Comparison of ENCODE assay signal across 29 mouse cellular contexts in genomic region chr12:84013701-84014100, GRCm38 (mm10). TPM values are rescaled to one million over a fixed set of nuclear protein-coding genes. Genes with fewer than 3 reads are reported as not detected.
DNase-seq lines count a peak whose midpoint lies in the region; ATAC-seq and TF ChIP-seq lines count a peak whose summit lies in the region.
"Had no signal": no experiment of that assay in that cellular context is flagged by ENCODE, and none has a peak within 500 bp of the region (broad histone marks: within the 10 kb centered on the region; RNA-seq: fewer than 3 reads in every experiment).

No protein-coding gene starts in this region.

- no peaks in the 10 kb centered on the region for H3K36me3 ChIP-seq in midbrain, postnatal 0 days (ENCODE audit: insufficient read depth, low read length)
- no peaks in the 10 kb centered on the region for H3K36me3 ChIP-seq in midbrain, embryonic 11.5 days (ENCODE audit: control insufficient read depth, insufficient read depth, low read length)
- H3K36me3 ChIP-seq: G1E; hindbrain, embryonic 13.5 days had no signal

- no peaks in the 10 kb centered on the region for H3K9me3 ChIP-seq in midbrain, postnatal 0 days (ENCODE audit: low read length)
- H3K9me3 ChIP-seq in midbrain, embryonic 11.5 days (ENCODE audit: control insufficient read depth, low read length), result no peaks in the 10 kb centered on the region
- H3K9me3 ChIP-seq: embryonic facial prominence, embryonic 13.5 days; forebrain, embryonic 12.5 days; heart, embryonic 10.5 days; hindbrain, embryonic 13.5 days had no signal

- no peak for TF ChIP-seq CTCF in layer of hippocampus, adult 2 months (conservative IDR thresholded peaks at IDR 0.05)
- no peak for TF ChIP-seq CTCF in midbrain, postnatal 0 days (IDR thresholded peaks at IDR 0.05)

- H3K4me3 ChIP-seq in layer of hippocampus, adult 2 months, result no peak overlapping the region
- no peak overlapping the region for H3K4me3 ChIP-seq in midbrain, postnatal 0 days (ENCODE audit: low read depth, low read length)
- no peak overlapping the region for H3K4me3 ChIP-seq in midbrain, embryonic 11.5 days (ENCODE audit: low read depth, low read length)
- H3K4me3 ChIP-seq: embryonic facial prominence, embryonic 13.5 days; forebrain, embryonic 12.5 days; heart, embryonic 10.5 days; hindbrain, embryonic 13.5 days had no signal

- WGBS in midbrain, postnatal 0 days, result 93% methylated on average over 7 of the region's 7 CpGs
- 98% methylated on average over 7 of the region's 7 CpGs for WGBS in midbrain, embryonic 11.5 days

- peaks cover 9% of the 10 kb centered on the region; the same call in 1 of the 2 replicates for H3K4me1 ChIP-seq in midbrain, postnatal 0 days (ENCODE audit: insufficient read depth, low read length)
- H3K4me1 ChIP-seq in midbrain, embryonic 11.5 days (ENCODE audit: control insufficient read depth, insufficient read depth, low read length), result peaks cover 20% of the 10 kb centered on the region

- H3K4me2 ChIP-seq in midbrain, postnatal 0 days (ENCODE audit: low read depth, low read length, poor library complexity, severe bottlenecking), result 0 out of 2 replicates have a peak overlapping the region, but pooled peaks have one; percentile 15
- H3K4me2 ChIP-seq in midbrain, embryonic 11.5 days, result no peak overlapping the region
- H3K4me2 ChIP-seq: embryonic facial prominence, embryonic 13.5 days; forebrain, embryonic 12.5 days had no signal

- H3K27ac ChIP-seq in layer of hippocampus, adult 2 months, result peak overlapping the region; percentile 53; the same call in 1 of the 2 replicates
- no peak overlapping the region for H3K27ac ChIP-seq in midbrain, postnatal 0 days (ENCODE audit: low read depth, low read length)
- H3K27ac ChIP-seq in midbrain, embryonic 11.5 days (ENCODE audit: low read depth, low read length), result no peak overlapping the region
- H3K27ac ChIP-seq: embryonic facial prominence, embryonic 13.5 days; forebrain, embryonic 12.5 days; heart, embryonic 10.5 days; hindbrain, embryonic 13.5 days had no signal

- no peak for DNase-seq in frontal cortex, postnatal 10 days (ENCODE audit: low spot score in 2 of 2)
- DNase-seq in layer of hippocampus, adult 2 months (ENCODE audit: low spot score in 2 of 2), result no peak
- DNase-seq in layer of hippocampus, postnatal 14 days (ENCODE audit: low spot score in 2 of 2), result no peak
- no peak for DNase-seq in midbrain, postnatal 0 days (ENCODE audit: low spot score)
- DNase-seq in midbrain, embryonic 11.5 days (ENCODE audit: low spot score, missing footprints), result no peak
- DNase-seq in right cerebral cortex, postnatal 25 days, result peak; percentile 13
- no peak for DNase-seq in right cerebral cortex, postnatal 14 days
- DNase-seq: adrenal gland, adult 8-10 months; adrenal gland, postnatal 36 days; B cell, adult 2 months; cerebellum, adult 11-12 months; cerebellum, adult 9-10 months; cerebellum, postnatal 25 days; gastrocnemius, postnatal 10 days; heart, adult 18-20 months; heart, postnatal 10 days; heart, postnatal 4 days had no signal

- no peak overlapping the region for H3K9ac ChIP-seq in midbrain, postnatal 0 days (replicated peaks; ENCODE audit: low read length, poor library complexity, severe bottlenecking)
- no peak overlapping the region for H3K9ac ChIP-seq in midbrain, embryonic 11.5 days (ENCODE audit: low read length)
- H3K9ac ChIP-seq: embryonic facial prominence, embryonic 13.5 days; forebrain, embryonic 12.5 days; hindbrain, embryonic 13.5 days had no signal

- no peaks in the 10 kb centered on the region for H3K27me3 ChIP-seq in midbrain, postnatal 0 days (ENCODE audit: insufficient read depth, low read length)
- H3K27me3 ChIP-seq in midbrain, embryonic 11.5 days (ENCODE audit: control insufficient read depth, insufficient read depth, low read length), result no peaks in the 10 kb centered on the region
- H3K27me3 ChIP-seq: embryonic facial prominence, embryonic 13.5 days; forebrain, embryonic 12.5 days; hindbrain, embryonic 13.5 days had no signal

- peak; percentile 57 for ATAC-seq in frontal cortex, adult (ENCODE audit: low TSS enrichment)
- ATAC-seq in midbrain, postnatal 0 days (ENCODE audit: low FRiP score), result no peak
- no peak for ATAC-seq in midbrain, embryonic 11.5 days (ENCODE audit: low FRiP score)
- ATAC-seq: CD4-positive, CD25-positive, alpha-beta regulatory T cell, adult 4 months; forebrain, embryonic 16.5 days had no signal

RNA-seq across cellular contexts. Expression of gene Acot1, which starts 4.4 kb away (rescaled TPM):
- 10 to 100 TPM; 27.0 to 28.3 TPM for total RNA-seq in layer of hippocampus, adult 2 months (2021)
- 10 to 100 TPM; 20.7 to 23.9 TPM for total RNA-seq in layer of hippocampus, postnatal 14 days (2021)
- 117 and 120 TPM in 2 replicates for total RNA-seq in midbrain, postnatal 0 days (2014; rRNA removed)
- polyA plus RNA-seq in midbrain, postnatal 0 days (2015; fragmentation: Nextera tagmentation; extraction: Ambion mirVana), result 114 and 120 TPM in 2 replicates
- polyA plus RNA-seq in midbrain, embryonic 11.5 days (2014; fragmentation: Nextera tagmentation; extraction: Ambion mirVana), result 47.5 and 48.5 TPM in 2 replicates
- polyA plus RNA-seq: CD4-positive, CD25-positive, alpha-beta regulatory T cell, adult 4 months; G1E had no signal

RNA-seq across cellular contexts. Expression of gene Acot4, which starts 24.5 kb away (rescaled TPM):
- 1 to 10 TPM; 3.2 to 3.4 TPM for total RNA-seq in layer of hippocampus, adult 2 months (2021)
- 1 to 10 TPM; 2.2 to 4.4 TPM for total RNA-seq in layer of hippocampus, postnatal 14 days (2021)
- total RNA-seq in midbrain, postnatal 0 days (2014; rRNA removed), result 0.33 and 1.7 TPM in 2 replicates
- 0.84 and 1.3 TPM in 2 replicates for polyA plus RNA-seq in midbrain, postnatal 0 days (2015; fragmentation: Nextera tagmentation; extraction: Ambion mirVana)
- polyA plus RNA-seq in midbrain, embryonic 11.5 days (2014; fragmentation: Nextera tagmentation; extraction: Ambion mirVana), result 0.10 and 0.22 TPM in 2 replicates
- polyA plus RNA-seq: G1E had no signal

RNA-seq across cellular contexts. Expression of gene Gm49366, which starts 25.0 kb away (rescaled TPM):
- total RNA-seq in layer of hippocampus, adult 2 months (2021), result 1 to 10 TPM in 1 of 2 experiments, not detected in 1; 2.9 TPM
- not detected for total RNA-seq in layer of hippocampus, postnatal 14 days (2021)
- total RNA-seq in midbrain, postnatal 0 days (2014; rRNA removed), result not detected in 2 replicates
- polyA plus RNA-seq in midbrain, postnatal 0 days (2015; fragmentation: Nextera tagmentation; extraction: Ambion mirVana), result not detected in 2 replicates
- polyA plus RNA-seq in midbrain, embryonic 11.5 days (2014; fragmentation: Nextera tagmentation; extraction: Ambion mirVana), result not detected in 2 replicates
- total RNA-seq: adrenal gland, postnatal 36 days; G1E; gastrocnemius, postnatal 10 days; gastrocnemius, postnatal 4 days; heart, postnatal 10 days; heart, postnatal 4 days had no signal
- polyA plus RNA-seq: CD4-positive, CD25-positive, alpha-beta regulatory T cell, adult 4 months; cortical plate, adult 2 months; embryonic facial prominence, embryonic 13.5 days; forebrain, embryonic 12.5 days; forebrain, embryonic 16.5 days; G1E; heart, embryonic 10.5 days; heart, embryonic 14.5 days; hindbrain, embryonic 13.5 days had no signal

RNA-seq across cellular contexts. Expression of gene Acot2, which starts 26.0 kb away (rescaled TPM):
- 10 to 100 TPM; 16.2 to 18.1 TPM for total RNA-seq in layer of hippocampus, adult 2 months (2021)
- 10 to 100 TPM; 15.0 to 15.3 TPM for total RNA-seq in layer of hippocampus, postnatal 14 days (2021)
- 16.7 and 20.7 TPM in 2 replicates for total RNA-seq in midbrain, postnatal 0 days (2014; rRNA removed)
- 22.1 and 26.0 TPM in 2 replicates for polyA plus RNA-seq in midbrain, postnatal 0 days (2015; fragmentation: Nextera tagmentation; extraction: Ambion mirVana)
- 11.6 and 13.2 TPM in 2 replicates for polyA plus RNA-seq in midbrain, embryonic 11.5 days (2014; fragmentation: Nextera tagmentation; extraction: Ambion mirVana)

RNA-seq across cellular contexts. Expression of gene Heatr4, which starts 29.0 kb away (rescaled TPM):
- total RNA-seq in layer of hippocampus, adult 2 months (2021), result not detected
- total RNA-seq in layer of hippocampus, postnatal 14 days (2021), result under 1 TPM in 1 of 2 experiments, not detected in 1; 0.12 TPM
- total RNA-seq in midbrain, postnatal 0 days (2014; rRNA removed), result 0.05 TPM in 1 of 2 replicates, not detected in the other
- 0.10 TPM in 1 of 2 replicates, not detected in the other for polyA plus RNA-seq in midbrain, postnatal 0 days (2015; fragmentation: Nextera tagmentation; extraction: Ambion mirVana)
- polyA plus RNA-seq in midbrain, embryonic 11.5 days (2014; fragmentation: Nextera tagmentation; extraction: Ambion mirVana), result not detected in 2 replicates
- total RNA-seq: adrenal gland, adult 8-10 months; adrenal gland, postnatal 36 days; gastrocnemius, postnatal 10 days; gastrocnemius, postnatal 4 days; heart, adult 18-20 months had no signal
- polyA plus RNA-seq: brain, embryonic 14.5 days; CD4-positive, CD25-positive, alpha-beta regulatory T cell, adult 4 months; embryonic facial prominence, embryonic 13.5 days; forebrain, embryonic 12.5 days; forebrain, embryonic 16.5 days; G1E; heart, embryonic 10.5 days; heart, embryonic 14.5 days; hindbrain, embryonic 13.5 days had no signal
